Mouse (Mus musculus) heart, embryonic 15.5 days (tissue): ENCODE results near the gene Spats1. TPM values are rescaled to one million over a fixed set of nuclear protein-coding genes. Genes with fewer than 3 reads are reported as not detected.

ENCODE experiments used
- ATAC-seq: fragments of 200-750 bp; cut with Nextera tagmentation; replicated peaks from 2 replicates; pipeline ENCODE4 v1.8.0; 2017; ENCODE audit warnings: low read depth, moderate TSS enrichment; ENCODE audit not compliant: insufficient number of reproducible peaks, insufficient read depth, low FRiP score
- H3K27ac ChIP-seq: fragments of 300-500 bp; sonication (generic); 2 replicates; pipeline ENCODE4 v1.5.1; 2015; ENCODE audit warnings: mild to moderate bottlenecking, inconsistent platforms
- H3K27me3 ChIP-seq: fragments of 300-500 bp; sonication (generic); 2 replicates; pipeline ENCODE4 v1.6.1; 2015; ENCODE audit warnings: inconsistent platforms
- H3K36me3 ChIP-seq: fragments of 300-500 bp; sonication (generic); 2 replicates; pipeline ENCODE4 v1.6.1; 2015; ENCODE audit warnings: mild to moderate bottlenecking, inconsistent platforms
- H3K4me1 ChIP-seq: fragments of 300-500 bp; sonication (generic); replicated peaks from 2 replicates; pipeline ENCODE4 v1.6.1; 2015; ENCODE audit warnings: inconsistent platforms
- H3K4me2 ChIP-seq: fragments of 300-500 bp; sonication (generic); 2 replicates; pipeline ENCODE4 v1.6.1; 2015; ENCODE audit warnings: inconsistent platforms, mild to moderate bottlenecking, moderate library complexity
- H3K4me3 ChIP-seq: fragments of 300-500 bp; sonication (generic); 2 replicates; pipeline ENCODE4 v1.5.1; 2015; ENCODE audit warnings: mild to moderate bottlenecking, inconsistent platforms
- H3K9ac ChIP-seq: fragments of 300-500 bp; sonication (generic); 2 replicates; pipeline ENCODE4 v1.6.1; 2015; ENCODE audit warnings: mild to moderate bottlenecking, inconsistent platforms
- H3K9me3 ChIP-seq: fragments of 300-500 bp; sonication (generic); replicated peaks from 2 replicates; pipeline ENCODE4 v1.6.1; 2016; ENCODE audit warnings: inconsistent platforms
- WGBS: fragments of 180-500 bp; shearing (Covaris S2); methylation state at CpG from one replicate; pipeline ENCODE4 v1.1.7; 2015; ENCODE audit warnings: mixed read lengths; 5-methylcytosine and 5-hydroxymethylcytosine counted together
- polyA plus RNA-seq: library from polyadenylated mRNA; unstranded; fragments of >200 nt; fragmentation: Nextera tagmentation; extraction: Ambion mirVana; gene quantifications from 2 replicates; pipeline ENCODE4 v1.2.1, GENCODE M21; 2015

Gene Spats1
- polyA plus RNA-seq, result 1.3 and 1.6 TPM in 2 replicates

DNA sequence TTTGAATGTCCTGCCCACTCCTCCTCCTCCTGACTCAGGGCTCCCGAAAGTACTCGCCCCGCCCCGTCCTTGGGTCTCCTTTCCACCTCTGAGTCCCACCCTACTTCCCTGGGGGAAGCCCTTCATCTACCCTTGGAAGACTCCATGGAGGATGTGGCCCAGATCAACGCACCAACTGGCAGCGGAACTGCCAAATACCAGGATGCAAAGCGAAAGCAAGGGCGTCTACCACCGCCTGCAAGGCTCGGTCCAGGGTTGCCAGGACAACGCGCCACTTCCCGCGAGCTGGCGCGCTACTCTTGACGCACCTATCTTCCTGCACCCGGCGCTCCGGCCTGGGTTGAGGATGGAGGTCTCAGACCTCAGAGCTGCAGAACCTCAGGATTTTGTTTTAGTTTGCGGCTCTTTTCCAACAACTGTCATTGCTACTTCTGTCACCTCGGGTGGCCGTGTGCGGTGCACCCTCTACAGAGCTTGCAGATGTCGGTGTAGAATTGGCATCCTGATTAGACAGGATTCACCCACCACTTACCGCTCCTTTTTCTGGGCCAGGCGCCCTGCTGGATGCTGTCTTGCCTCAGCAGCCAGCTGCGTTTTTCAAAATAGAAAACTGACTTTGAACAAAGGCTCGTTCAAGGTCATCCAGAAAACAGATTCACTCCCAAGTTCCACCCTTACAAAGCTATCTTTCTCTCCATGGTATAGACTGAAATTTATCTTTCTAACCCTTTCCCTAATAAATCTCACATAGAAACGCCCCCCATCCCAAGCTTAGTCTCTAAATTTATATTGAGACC is at the start of gene Spats1:
Spats1 (minus strand) TSS at position 747 of the 797 bp plus-strand sequence.
- Histone ChIP-seq H3K9ac (peak within 1 kb of the TSS; percentile 36), H3K4me3 (peak within 1 kb of the TSS; percentile 52), H3K27ac (0 out of 2 replicates have a peak within 1 kb of the TSS, but pooled peaks have one; percentile 8), H3K36me3 (no peaks in the 10 kb centered on the region), H3K27me3 (peaks cover 16% of the 10 kb centered on the region), H3K9me3 (no peaks in the 10 kb centered on the region), H3K4me1 (peaks cover 20% of the 10 kb centered on the region), H3K4me2 (peak within 1 kb of the TSS; percentile 77)
- ATAC-seq, result peak; percentile 57
- WGBS, result 4% methylated on average over 30 of the region's 30 CpGs

DNA sequence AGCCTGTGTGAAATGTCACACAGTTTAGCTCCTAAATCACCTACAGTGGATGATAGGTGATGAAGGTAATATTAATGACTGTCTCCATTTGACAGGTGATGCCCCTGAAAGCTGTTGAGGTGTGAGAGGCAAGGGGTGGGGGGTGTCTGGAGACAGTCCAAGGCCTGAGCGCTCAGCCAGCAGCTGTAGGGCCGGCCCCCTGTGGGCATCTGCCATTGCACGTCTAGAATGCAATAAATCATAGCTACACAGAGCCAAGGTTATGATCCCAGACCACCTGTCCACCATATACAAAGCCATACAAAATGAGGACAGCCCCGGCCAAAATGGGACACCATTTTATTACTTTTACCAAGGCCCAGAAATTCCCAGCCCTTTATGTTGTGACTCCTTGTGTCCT is 49.7 kb upstream of the Spats1 start:
- Histone ChIP-seq H3K9me3 (no peaks in the 10 kb centered on the region), H3K4me1 (peaks cover 23% of the 10 kb centered on the region), H3K4me2 (no peak overlapping the region), H3K27ac (no peak overlapping the region), H3K27me3 (peaks cover 37% of the 10 kb centered on the region), H3K9ac (no peak overlapping the region), H3K4me3 (no peak overlapping the region), H3K36me3 (no peaks in the 10 kb centered on the region)
- no peak for ATAC-seq
- WGBS, result 76% methylated on average over 4 of the region's 4 CpGs

GRCm38 (mm10) chr17:45523263-45523662 is 48.0 kb upstream of the Spats1 start, which contains the start of gene Tcte1:
Tcte1 (plus strand) TSS chr17:45523434.
- H3K4me3 ChIP-seq, result peak within 1 kb of the TSS; percentile 42
- peak within 1 kb of the TSS; percentile 44 for H3K9ac ChIP-seq
- peaks cover 24% of the 10 kb centered on the region for H3K27me3 ChIP-seq
- peak within 1 kb of the TSS; percentile 81 for H3K4me2 ChIP-seq
- peak; percentile 48; the same call in 1 of the 2 replicates for ATAC-seq
- H3K36me3 ChIP-seq, result no peaks in the 10 kb centered on the region; the same call in 1 of the 2 replicates
- peaks cover 23% of the 10 kb centered on the region for H3K4me1 ChIP-seq
- no peaks in the 10 kb centered on the region for H3K9me3 ChIP-seq
- no peak within 1 kb of the TSS for H3K27ac ChIP-seq
- WGBS, result under 1% methylated on average over 21 of the region's 21 CpGs

- H3K9me3 ChIP-seq, result no peaks in the 10 kb centered on the region
- peaks cover 5% of the 10 kb centered on the region; the same call in 1 of the 2 replicates for H3K36me3 ChIP-seq
- WGBS, result 86% methylated on average over 11 of the region's 11 CpGs
These were observed 44.9 kb upstream of the Spats1 start for GRCm38 (mm10) chr17:45520136-45520535.

DNA sequence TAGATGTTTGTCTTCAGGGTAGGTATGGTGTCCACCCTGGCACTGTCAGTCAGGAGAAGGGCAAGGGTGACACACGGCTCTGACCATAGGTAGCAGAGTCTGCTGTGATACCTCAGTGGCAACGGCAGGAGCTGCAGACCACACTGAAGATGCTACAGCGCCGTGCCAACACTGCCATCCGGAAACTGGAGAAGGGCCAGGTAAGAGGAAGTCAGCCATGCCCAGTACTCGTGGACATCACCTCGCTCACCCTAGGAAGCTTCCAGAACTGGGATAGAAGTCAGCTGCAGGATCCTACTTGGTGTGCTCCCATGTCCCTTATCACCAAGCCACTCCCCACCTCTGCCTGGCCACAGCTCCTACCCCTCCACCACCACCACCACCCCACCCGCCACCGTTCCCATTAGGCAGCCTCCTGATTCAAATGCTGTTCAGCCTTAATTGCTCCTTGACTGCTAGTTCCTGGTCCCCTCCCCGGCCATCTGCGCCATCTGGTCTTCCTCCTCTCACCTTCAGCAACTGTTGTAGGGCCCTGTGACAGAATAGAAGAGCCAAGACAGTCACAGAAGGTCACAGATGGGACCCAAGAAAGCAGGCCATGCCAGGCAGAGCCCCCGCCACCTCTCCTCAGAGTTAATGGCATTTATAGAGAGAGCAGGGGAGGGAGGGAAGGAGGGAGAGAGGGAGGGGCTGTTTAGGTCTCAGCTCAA is 43.7 kb upstream of the Spats1 start:
- no peak for ATAC-seq
- peaks cover 25% of the 10 kb centered on the region for H3K4me1 ChIP-seq
- H3K9ac ChIP-seq, result no peak overlapping the region
- no peak overlapping the region for H3K4me3 ChIP-seq
- no peaks in the 10 kb centered on the region for H3K9me3 ChIP-seq
- H3K27me3 ChIP-seq, result peaks cover 2% of the 10 kb centered on the region; the same call in 1 of the 2 replicates
- no peak overlapping the region for H3K27ac ChIP-seq
- WGBS, result 83% methylated on average over 12 of the region's 12 CpGs
- H3K4me2 ChIP-seq, result no peak overlapping the region
- H3K36me3 ChIP-seq, result peaks cover 5% of the 10 kb centered on the region; the same call in 1 of the 2 replicates

More at GRCm38 (mm10) chr17:45520136-45520535, 44.9 kb upstream of the Spats1 start:
- Histone ChIP-seq H3K27me3 (peaks cover 11% of the 10 kb centered on the region; the same call in 1 of the 2 replicates), H3K4me2 (no peak overlapping the region), H3K27ac (no peak overlapping the region), H3K9ac (no peak overlapping the region), H3K4me3 (no peak overlapping the region), H3K4me1 (peaks cover 25% of the 10 kb centered on the region)
- ATAC-seq, result no peak

DNA sequence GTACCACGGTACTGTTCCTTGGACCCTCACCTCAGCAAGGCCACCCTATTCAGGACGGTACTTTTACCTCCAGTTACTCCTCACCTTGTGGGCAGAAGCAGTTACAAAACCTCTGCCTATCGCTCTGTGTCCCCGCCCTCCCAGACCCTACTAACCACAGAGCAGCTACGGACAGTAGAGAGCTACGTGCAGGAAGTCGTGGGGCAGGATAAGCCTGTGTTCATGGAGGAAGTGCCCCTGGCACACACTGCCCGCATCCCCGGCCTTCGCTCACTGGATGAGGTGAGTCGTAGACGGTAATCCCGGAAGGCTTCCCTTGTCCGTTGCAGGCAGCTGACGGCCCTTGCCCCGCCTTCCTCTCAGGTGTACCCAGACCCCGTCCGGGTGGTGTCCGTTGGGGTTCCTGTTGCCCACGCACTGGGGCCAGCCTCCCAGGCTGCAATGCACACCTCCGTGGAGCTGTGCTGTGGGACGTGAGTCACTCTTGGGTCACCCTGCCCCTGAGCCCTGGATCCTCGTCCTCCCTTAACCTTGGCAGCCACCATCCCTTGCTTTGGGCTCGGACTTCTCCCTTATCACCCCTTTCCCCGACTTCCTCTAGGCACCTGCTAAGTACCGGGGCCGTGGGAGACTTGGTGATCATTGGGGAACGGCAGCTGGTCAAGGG is 42.5 kb upstream of the Spats1 start:
- 88% methylated on average over 28 of the region's 28 CpGs for WGBS
- Histone ChIP-seq H3K27ac (no peak overlapping the region), H3K4me2 (no peak overlapping the region), H3K27me3 (no peaks in the 10 kb centered on the region), H3K4me1 (peaks cover 16% of the 10 kb centered on the region), H3K9ac (no peak overlapping the region), H3K9me3 (no peaks in the 10 kb centered on the region), H3K4me3 (no peak overlapping the region), H3K36me3 (peaks cover 5% of the 10 kb centered on the region; the same call in 1 of the 2 replicates)
- ATAC-seq, result no peak

DNA sequence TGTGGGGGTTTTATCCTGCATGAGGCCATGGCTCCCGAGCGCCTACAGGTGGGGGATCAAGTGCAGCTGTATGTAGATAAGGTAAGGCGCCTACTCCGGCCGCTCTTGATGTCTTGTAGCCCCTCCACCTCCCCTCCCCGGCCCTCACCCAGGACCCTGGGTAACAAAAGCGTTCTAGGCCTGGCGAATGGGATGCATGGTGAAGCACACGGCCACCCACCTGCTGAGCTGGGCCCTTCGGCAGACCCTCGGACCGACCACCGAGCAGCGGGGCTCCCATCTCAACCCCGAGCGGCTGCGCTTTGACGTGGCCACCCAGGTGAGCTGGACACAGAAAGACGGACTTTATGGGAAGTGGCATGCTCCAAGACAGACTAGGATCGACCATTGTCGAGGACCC is 41.9 kb upstream of the Spats1 start:
- H3K27me3 ChIP-seq, result no peaks in the 10 kb centered on the region
- H3K4me2 ChIP-seq, result no peak overlapping the region
- peaks cover 14% of the 10 kb centered on the region for H3K4me1 ChIP-seq
- H3K36me3 ChIP-seq, result peaks cover 5% of the 10 kb centered on the region; the same call in 1 of the 2 replicates
- no peak overlapping the region for H3K9ac ChIP-seq
- no peak overlapping the region for H3K4me3 ChIP-seq
- H3K27ac ChIP-seq, result no peak overlapping the region
- no peaks in the 10 kb centered on the region for H3K9me3 ChIP-seq
- ATAC-seq, result no peak
- WGBS, result 92% methylated on average over 21 of the region's 21 CpGs

DNA sequence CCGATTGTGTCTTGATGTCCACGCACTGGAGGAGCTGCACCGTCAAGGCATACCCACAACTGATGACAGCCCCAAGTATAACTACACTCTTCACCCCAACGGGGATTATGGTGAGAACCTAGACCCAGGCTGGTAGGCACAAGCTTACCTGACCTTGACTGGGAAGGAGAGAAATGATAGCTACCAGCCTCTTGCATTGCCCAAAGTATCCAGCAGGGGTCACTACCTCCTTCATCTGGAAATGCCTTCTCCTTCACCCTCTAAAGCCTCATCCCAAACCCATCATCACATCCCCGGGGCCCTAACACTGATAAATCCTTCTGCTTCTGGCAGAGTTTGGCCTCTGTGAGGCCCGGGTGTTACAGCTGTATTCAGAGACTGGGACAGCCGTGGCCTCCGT is 41.3 kb upstream of the Spats1 start:
- Histone ChIP-seq H3K27ac (no peak overlapping the region), H3K4me3 (no peak overlapping the region), H3K4me1 (peaks cover 11% of the 10 kb centered on the region), H3K27me3 (no peaks in the 10 kb centered on the region), H3K9me3 (no peaks in the 10 kb centered on the region), H3K36me3 (peaks cover 5% of the 10 kb centered on the region; the same call in 1 of the 2 replicates), H3K4me2 (no peak overlapping the region), H3K9ac (no peak overlapping the region)
- no peak for ATAC-seq
- 30% methylated on average over 8 of the region's 8 CpGs for WGBS

GRCm38 (mm10) chr17:45515806-45516205 is 40.6 kb upstream of the Spats1 start:
- no peak overlapping the region for H3K9ac ChIP-seq
- H3K36me3 ChIP-seq, result peaks cover 10% of the 10 kb centered on the region; the same call in 1 of the 2 replicates
- H3K4me1 ChIP-seq, result peaks cover 5% of the 10 kb centered on the region
- no peaks in the 10 kb centered on the region for H3K9me3 ChIP-seq
- H3K4me3 ChIP-seq, result no peak overlapping the region
- H3K4me2 ChIP-seq, result no peak overlapping the region
- no peak for ATAC-seq
- H3K27ac ChIP-seq, result no peak overlapping the region
- WGBS, result 79% methylated on average over 10 of the region's 10 CpGs
- H3K27me3 ChIP-seq, result no peaks in the 10 kb centered on the region

DNA sequence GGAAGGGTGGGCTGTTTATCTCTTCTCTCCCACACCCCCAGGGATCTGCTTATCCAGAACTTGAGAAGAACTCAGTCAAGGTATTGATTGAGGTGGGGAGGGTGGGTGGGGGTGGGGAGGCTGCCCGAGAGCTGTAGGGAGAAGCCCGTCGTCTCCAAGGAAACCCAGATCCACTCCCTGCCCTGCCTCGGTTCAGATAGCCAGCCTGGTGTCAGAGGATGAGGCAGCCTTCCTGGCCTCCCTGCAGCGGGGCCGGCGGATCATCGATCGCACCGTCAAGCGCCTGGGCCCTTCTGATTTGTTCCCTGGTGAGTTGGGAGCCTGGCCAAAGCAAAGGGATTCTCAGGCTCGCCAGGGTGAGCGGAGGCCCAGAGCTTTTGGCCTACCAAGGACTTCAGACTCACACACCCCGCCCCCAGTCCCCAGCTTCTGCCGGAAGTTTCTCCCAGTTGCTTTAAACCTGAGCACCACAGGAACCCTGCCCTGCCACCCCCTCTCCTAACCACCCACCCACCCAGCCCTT is 40.0 kb upstream of the Spats1 start:
- Histone ChIP-seq H3K36me3 (peaks cover 14% of the 10 kb centered on the region; the same call in 1 of the 2 replicates), H3K27ac (no peak overlapping the region), H3K9me3 (no peaks in the 10 kb centered on the region), H3K4me1 (peaks cover 4% of the 10 kb centered on the region), H3K9ac (no peak overlapping the region), H3K4me3 (no peak overlapping the region), H3K27me3 (no peaks in the 10 kb centered on the region), H3K4me2 (no peak overlapping the region)
- ATAC-seq, result no peak
- 46% methylated on average over 15 of the region's 15 CpGs for WGBS

DNA sequence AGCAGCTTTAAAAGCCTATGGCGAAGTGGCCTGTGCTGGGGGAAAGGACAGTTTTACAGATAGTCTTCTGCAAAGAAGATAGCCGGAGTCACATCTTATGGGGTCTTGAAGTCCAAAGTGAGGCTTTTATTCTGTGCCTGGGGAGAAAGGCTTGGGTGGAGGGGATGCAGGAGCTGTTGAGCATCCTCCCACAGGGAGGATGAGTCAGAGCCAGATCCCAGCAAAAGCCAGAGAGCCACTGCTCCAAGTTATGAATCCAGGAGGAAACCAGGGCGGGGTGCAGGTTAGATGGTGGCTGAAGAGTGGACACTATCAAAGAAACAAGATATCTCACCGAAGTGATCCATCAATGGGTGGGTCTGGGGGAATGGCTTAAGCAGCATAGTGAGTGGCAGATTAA is 36.5 kb upstream of the Spats1 start:
- H3K9me3 ChIP-seq, result no peaks in the 10 kb centered on the region
- H3K9ac ChIP-seq, result no peak overlapping the region
- no peak overlapping the region for H3K4me3 ChIP-seq
- 85% methylated on average over 4 of the region's 4 CpGs for WGBS
- no peak for ATAC-seq
- no peaks in the 10 kb centered on the region for H3K27me3 ChIP-seq
- H3K4me2 ChIP-seq, result no peak overlapping the region
- no peak overlapping the region for H3K27ac ChIP-seq
- H3K36me3 ChIP-seq, result peaks cover 23% of the 10 kb centered on the region
- H3K4me1 ChIP-seq, result peaks cover 9% of the 10 kb centered on the region
